Mouse (Mus musculus) lung, embryonic 14.5 days (tissue): ENCODE results near the gene Prps2. TPM values are rescaled to one million over a fixed set of nuclear protein-coding genes. Genes with fewer than 3 reads are reported as not detected.
A peak's percentile ranks its signal among the peaks of the same experiment; 100 is the strongest.

Experiments used
- ATAC-seq: fragments of 200-750 bp; cut with Nextera tagmentation; 2 replicates; pipeline ENCODE4 v1.8.0; 2017; ENCODE audit warnings: mild to moderate bottlenecking, moderate TSS enrichment, moderate library complexity; ENCODE audit not compliant: insufficient read depth
- DNase-seq: peaks from one replicate; pipeline ENCODE4 v3.0.0-alpha.2; 2015
- H3K27ac ChIP-seq: fragments of 300-500 bp; sonication (generic); 2 replicates; pipeline ENCODE4 v1.5.1; 2014; ENCODE audit warnings: low read depth, mild to moderate bottlenecking, moderate library complexity
- H3K27me3 ChIP-seq: fragments of 300-500 bp; sonication (generic); 2 replicates; pipeline ENCODE4 v1.6.1; 2014; ENCODE audit warnings: low read length, control low read depth; ENCODE audit not compliant: insufficient read depth
- H3K36me3 ChIP-seq: fragments of 300-500 bp; sonication (generic); 2 replicates; pipeline ENCODE4 v1.6.1; 2014; ENCODE audit warnings: control low read depth; ENCODE audit not compliant: insufficient read depth
- H3K4me1 ChIP-seq: fragments of 300-500 bp; sonication (generic); 2 replicates; pipeline ENCODE4 v1.6.1; 2014; ENCODE audit warnings: antibody characterized with exemption, control low read depth; ENCODE audit not compliant: insufficient read depth
- H3K4me2 ChIP-seq: fragments of 300-500 bp; sonication (generic); 2 replicates; pipeline ENCODE4 v1.6.1; 2014; ENCODE audit warnings: mild to moderate bottlenecking
- H3K4me3 ChIP-seq: fragments of 300-500 bp; sonication (generic); 2 replicates; pipeline ENCODE4 v1.5.1; 2014; ENCODE audit warnings: low read depth, low read length
- H3K9ac ChIP-seq: fragments of 300-500 bp; sonication (generic); 2 replicates; pipeline ENCODE4 v1.6.1; 2014
- H3K9me3 ChIP-seq: fragments of 300-500 bp; sonication (generic); 2 replicates; pipeline ENCODE4 v1.6.1; 2016; ENCODE audit warnings: low read depth, low read length, control low read depth
- CTCF ChIP-seq: IDR thresholded peaks from 2 replicates; pipeline ENCODE4 v1.5.1; 2016; ENCODE audit warnings: antibody characterized with exemption, low read depth
- WGBS: fragments of 180-500 bp; shearing (Covaris S2); extraction: QIAGEN DNeasy Blood & Tissue Kit; methylation state at CpG from one replicate; pipeline ENCODE4 v1.1.7; 2014; 5-methylcytosine and 5-hydroxymethylcytosine counted together
- polyA plus RNA-seq: library from polyadenylated mRNA; unstranded; fragments of >200 nt; fragmentation: Nextera tagmentation; extraction: Ambion mirVana; gene quantifications from 2 replicates; pipeline ENCODE4 v1.2.1, GENCODE M21; 2014

The Prps2 gene
- polyA plus RNA-seq, 1 experiment from 2014 or later: 31.8 TPM

DNA sequence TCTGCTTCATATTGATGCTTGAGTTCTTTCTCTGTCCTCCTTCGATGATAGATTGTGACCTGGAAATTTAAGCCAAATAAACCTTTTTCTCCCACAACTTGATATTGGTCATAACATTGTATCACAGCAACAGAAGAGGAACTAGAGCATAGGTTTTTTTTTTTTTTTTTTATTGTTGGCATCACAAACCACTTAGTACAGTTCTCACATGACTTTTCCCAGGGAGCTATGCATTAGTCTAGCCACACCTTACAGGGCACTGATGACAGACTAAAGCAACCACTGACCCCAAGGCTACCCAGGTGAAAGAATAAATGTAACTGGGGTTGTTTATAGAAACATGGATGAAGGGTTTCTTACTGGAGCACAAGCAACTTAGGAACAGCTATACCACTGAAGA, 44.6 kb downstream of the Prps2 start:
- H3K4me3 ChIP-seq: no peak overlapping the region
- H3K27me3 ChIP-seq: 0 out of 2 replicates have a peak, but pooled peaks cover 3% of the 10 kb centered on the region
- no peak for DNase-seq
- no peak overlapping the region for H3K4me2 ChIP-seq
- no peaks in the 10 kb centered on the region for H3K9me3 ChIP-seq
- 85% methylated on average over 1 of the region's 1 CpGs for WGBS
- no peak overlapping the region for H3K9ac ChIP-seq
- no peak for TF ChIP-seq CTCF
- no peaks in the 10 kb centered on the region for H3K36me3 ChIP-seq
- no peak overlapping the region for H3K27ac ChIP-seq
- no peak for ATAC-seq
- no peaks in the 10 kb centered on the region for H3K4me1 ChIP-seq

DNA sequence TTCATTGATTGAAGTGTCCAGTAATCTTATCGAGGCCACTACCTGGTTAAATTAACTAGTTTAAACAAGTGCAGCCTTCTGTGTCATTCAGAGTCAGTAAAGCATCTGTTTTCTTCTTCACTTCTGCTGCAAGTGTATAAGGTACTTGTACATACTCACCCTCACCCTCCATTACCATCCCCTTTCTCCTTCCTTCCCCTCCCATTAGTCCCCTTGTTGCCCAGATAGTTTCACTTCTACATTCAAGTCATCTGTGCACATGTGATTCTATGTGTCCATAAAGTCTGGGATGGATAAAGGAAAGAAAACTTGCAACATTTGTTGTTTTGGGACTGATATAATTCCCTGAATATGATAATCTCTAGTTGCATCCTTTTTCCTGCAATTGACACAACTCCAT, 48.0 kb downstream of the Prps2 start:
- WGBS: 87% methylated on average over 1 of the region's 1 CpGs
- Histone ChIP-seq H3K36me3 (no peaks in the 10 kb centered on the region), H3K4me3 (no peak overlapping the region), H3K27ac (no peak overlapping the region), H3K27me3 (no peaks in the 10 kb centered on the region), H3K9ac (no peak overlapping the region), H3K4me1 (no peaks in the 10 kb centered on the region), H3K9me3 (no peaks in the 10 kb centered on the region), H3K4me2 (no peak overlapping the region)
- DNase-seq: no peak
- no peak for ATAC-seq
- no peak for TF ChIP-seq CTCF

DNA sequence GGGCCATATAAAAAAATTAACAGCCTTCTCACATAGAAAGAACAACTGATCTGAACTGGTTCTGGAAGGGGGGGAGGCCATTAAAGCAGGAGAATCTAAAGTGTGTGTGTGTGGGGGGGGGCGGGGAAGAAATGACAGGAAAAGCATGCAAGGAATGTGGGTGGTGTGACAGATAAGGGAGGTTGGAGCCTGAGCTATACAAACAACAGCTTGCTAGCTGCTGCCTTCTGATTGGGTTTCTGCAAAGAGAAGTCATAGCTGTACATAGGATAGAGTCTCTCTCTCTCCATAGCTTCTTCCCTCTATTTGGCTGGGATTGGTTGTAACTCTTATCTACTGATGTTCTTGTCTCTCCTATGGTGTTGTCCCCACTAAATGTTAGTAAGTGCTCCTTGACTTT, 49.9 kb downstream of the Prps2 start:
- no peaks in the 10 kb centered on the region for H3K27me3 ChIP-seq
- H3K36me3 ChIP-seq: no peaks in the 10 kb centered on the region
- no peak overlapping the region for H3K4me3 ChIP-seq
- no peak overlapping the region for H3K4me2 ChIP-seq
- no peak for TF ChIP-seq CTCF
- H3K4me1 ChIP-seq: no peaks in the 10 kb centered on the region
- 29% methylated on average over 1 of the region's 1 CpGs for WGBS
- DNase-seq: peak; percentile 31
- H3K27ac ChIP-seq: no peak overlapping the region
- H3K9ac ChIP-seq: no peak overlapping the region
- ATAC-seq: peak; percentile 92
- no peaks in the 10 kb centered on the region for H3K9me3 ChIP-seq

DNA sequence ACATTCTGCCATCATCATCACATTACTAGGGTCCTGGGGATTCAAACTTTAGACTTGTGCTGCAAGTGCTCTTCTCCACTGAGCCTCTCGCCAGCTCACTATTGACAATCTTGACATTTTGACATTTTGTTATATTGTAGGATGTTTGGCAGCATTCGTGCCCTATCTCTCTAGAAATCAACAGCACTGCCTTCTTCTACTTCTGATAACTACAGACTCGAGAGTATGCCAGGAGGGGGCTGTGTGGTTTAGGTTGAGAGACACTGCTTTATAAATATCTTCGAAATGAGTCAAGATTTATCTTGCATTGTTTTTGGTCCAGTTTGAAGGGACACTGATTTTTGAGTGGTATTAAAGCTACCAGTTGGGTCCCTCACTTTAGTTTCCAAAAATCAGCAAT, 51.6 kb downstream of the Prps2 start:
- TF ChIP-seq CTCF: no peak
- WGBS: 57% methylated on average over 4 of the region's 4 CpGs
- ATAC-seq: no peak
- Histone ChIP-seq H3K4me3 (no peak overlapping the region), H3K9me3 (no peaks in the 10 kb centered on the region), H3K9ac (no peak overlapping the region), H3K36me3 (no peaks in the 10 kb centered on the region), H3K4me2 (no peak overlapping the region), H3K27me3 (no peaks in the 10 kb centered on the region), H3K4me1 (no peaks in the 10 kb centered on the region), H3K27ac (no peak overlapping the region)
- no peak for DNase-seq

GRCm38 (mm10) chrX:167330399-167330798, 52.1 kb downstream of the Prps2 start, which contains the start of gene Tlr7:
Gene Tlr7 (minus strand): TSS chrX:167330558.
- Histone ChIP-seq H3K27ac (no peak within 1 kb of the TSS), H3K27me3 (no peaks in the 10 kb centered on the region), H3K4me2 (no peak within 1 kb of the TSS), H3K9me3 (no peaks in the 10 kb centered on the region), H3K9ac (no peak within 1 kb of the TSS), H3K4me3 (no peak within 1 kb of the TSS), H3K4me1 (no peaks in the 10 kb centered on the region), H3K36me3 (no peaks in the 10 kb centered on the region)
- TF ChIP-seq CTCF: no peak
- 59% methylated on average over 6 of the region's 6 CpGs for WGBS
- ATAC-seq (no peak), DNase-seq (no peak)

DNA sequence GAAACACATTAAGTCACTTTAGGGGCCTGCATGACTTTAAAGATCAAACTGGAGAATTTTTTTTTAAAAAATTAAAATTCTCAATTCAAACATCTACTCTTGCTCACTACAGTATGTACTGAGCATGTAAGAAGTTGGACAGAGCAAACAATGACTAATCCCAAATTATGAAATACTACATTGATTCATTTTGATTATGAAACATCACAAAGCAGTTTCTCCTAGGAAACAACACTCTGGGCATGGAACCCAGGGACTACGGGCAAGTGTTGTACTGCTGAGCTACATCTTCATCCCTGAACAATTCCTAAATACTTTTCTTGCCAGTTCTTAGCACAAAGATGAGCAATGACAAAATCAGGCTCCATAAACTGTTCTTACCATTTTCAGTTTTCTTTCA, 52.9 kb downstream of the Prps2 start:
- no peaks in the 10 kb centered on the region for H3K4me1 ChIP-seq
- no peaks in the 10 kb centered on the region for H3K36me3 ChIP-seq
- H3K27ac ChIP-seq: no peak overlapping the region
- H3K4me2 ChIP-seq: no peak overlapping the region
- H3K4me3 ChIP-seq: no peak overlapping the region
- no peak for DNase-seq
- no peaks in the 10 kb centered on the region for H3K27me3 ChIP-seq
- H3K9me3 ChIP-seq: no peaks in the 10 kb centered on the region
- WGBS: 91% methylated on average over 1 of the region's 1 CpGs
- TF ChIP-seq CTCF: no peak
- no peak for ATAC-seq
- no peak overlapping the region for H3K9ac ChIP-seq

- ATAC-seq (no peak; the same call in 1 of the 2 replicates), DNase-seq (peak; percentile 39)
- TF ChIP-seq CTCF: no peak
Observed at GRCm38 (mm10) chrX:167329098-167329497, 53.5 kb downstream of the Prps2 start.

GRCm38 (mm10) chrX:167328519-167328918, 54.0 kb downstream of the Prps2 start:
- DNase-seq (no peak), ATAC-seq (no peak)
- Histone ChIP-seq H3K4me1 (no peaks in the 10 kb centered on the region), H3K9ac (no peak overlapping the region), H3K9me3 (no peaks in the 10 kb centered on the region), H3K4me2 (no peak overlapping the region), H3K4me3 (no peak overlapping the region), H3K27ac (no peak overlapping the region), H3K27me3 (no peaks in the 10 kb centered on the region), H3K36me3 (no peaks in the 10 kb centered on the region)
- no peak for TF ChIP-seq CTCF
- 87% methylated on average over 3 of the region's 3 CpGs for WGBS

More at GRCm38 (mm10) chrX:167329098-167329497, 53.5 kb downstream of the Prps2 start:
- Histone ChIP-seq H3K27ac (no peak overlapping the region), H3K27me3 (no peaks in the 10 kb centered on the region), H3K4me3 (no peak overlapping the region), H3K9ac (no peak overlapping the region), H3K4me2 (no peak overlapping the region), H3K9me3 (no peaks in the 10 kb centered on the region), H3K4me1 (no peaks in the 10 kb centered on the region), H3K36me3 (no peaks in the 10 kb centered on the region)
- WGBS: 83% methylated on average over 1 of the region's 1 CpGs
